Mouse (Mus musculus): ENCODE results near the gene Lrriq1. TPM values are rescaled to one million over a fixed set of nuclear protein-coding genes. Genes with fewer than 3 reads are reported as not detected.

Lrriq1 gene
- total RNA-seq, 2 experiments from 2014 or later = not detected

DNA sequence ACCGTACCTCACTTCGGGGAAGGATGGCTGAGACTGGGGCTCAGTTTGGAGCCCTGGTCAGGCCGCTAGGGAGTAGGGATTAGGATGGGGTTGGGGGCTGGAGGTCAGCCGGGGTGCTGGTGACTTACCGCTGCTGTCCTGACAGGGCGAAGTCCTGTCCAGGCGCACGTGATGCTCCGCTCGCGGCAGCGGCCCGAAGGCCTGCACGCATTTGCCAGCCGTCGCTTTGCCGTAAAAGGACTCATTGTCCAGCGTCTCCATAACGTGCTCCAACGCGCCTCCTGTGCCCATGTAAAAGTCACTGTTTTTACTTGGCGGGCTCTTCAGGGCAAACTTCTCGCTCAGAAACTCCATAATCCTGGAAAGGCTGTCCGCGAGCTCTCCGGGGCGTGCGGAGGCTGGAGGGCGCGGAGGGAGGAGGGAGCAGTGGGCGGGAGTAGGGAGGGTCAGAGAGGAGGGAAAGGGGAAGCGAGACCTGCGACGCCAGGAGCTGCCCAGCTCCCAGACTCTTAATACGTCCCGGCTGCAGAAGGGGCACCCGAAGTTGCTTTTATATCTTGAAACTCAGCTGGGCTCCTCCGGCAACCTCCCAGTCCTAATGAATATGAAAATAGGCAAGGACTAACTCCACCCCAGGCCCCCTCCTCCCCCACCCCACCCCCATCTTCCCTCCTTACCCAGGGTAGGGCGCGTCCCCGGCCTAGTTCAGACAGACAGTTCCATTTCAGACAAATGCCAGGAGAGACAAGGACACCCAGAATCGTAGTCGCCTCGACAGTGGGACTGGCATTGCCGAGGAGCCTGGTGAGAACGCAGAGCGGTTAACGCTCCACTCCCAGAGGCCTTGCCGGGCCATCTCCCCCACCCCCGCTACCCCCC is 207.6 kb downstream of the Lrriq1 start:
- peak; percentile 14 for DNase-seq

DNA sequence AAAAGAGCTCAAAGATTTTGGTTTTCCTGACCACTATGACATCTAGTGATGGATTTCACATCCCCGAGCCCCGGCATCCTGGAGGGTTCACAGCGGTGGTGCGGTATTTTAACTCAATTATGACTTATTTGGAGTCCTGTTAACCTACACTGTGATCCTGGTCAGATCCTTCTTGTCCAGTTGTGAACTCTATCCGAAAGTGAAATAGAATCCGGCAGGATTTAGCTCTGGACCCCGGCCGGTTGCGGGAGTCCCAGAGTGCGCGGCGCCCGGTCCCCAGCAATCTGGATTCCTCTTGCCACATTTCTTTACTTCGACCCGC is 208.2 kb downstream of the Lrriq1 start:
- DNase-seq = no peak

DNA sequence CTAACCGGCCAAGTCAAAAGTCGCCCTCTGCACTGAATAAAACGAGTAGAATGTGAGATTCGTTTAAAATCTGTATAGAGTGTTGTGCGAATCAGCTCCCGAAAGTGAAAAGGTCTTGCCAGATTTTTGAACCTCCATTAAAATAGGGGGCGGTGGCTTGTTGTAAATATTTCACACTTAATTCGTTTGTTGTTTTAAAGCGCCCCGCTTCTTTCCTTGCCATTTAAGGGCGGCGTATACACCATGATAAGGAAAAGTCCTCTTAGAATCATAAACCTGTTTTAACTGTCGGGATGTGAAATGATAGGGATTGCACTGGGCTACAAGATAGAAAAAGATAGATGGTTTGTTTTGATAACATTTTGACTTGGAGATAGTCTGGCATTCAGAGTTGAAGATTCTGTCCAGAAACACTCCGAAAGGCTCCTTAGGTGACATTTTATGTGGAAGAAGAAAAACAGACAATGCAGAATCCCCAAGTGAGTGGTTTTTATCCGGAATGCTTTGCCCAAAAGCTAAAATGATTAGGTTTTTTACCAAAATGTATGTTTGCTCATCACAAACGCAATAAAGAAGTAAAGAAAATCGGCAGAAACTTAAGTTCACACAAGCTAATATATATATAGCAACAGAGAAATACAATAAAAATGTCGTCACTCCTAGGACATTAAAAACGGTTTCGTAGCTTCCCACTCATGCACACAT is 208.7 kb downstream of the Lrriq1 start:
- no peak for DNase-seq

GRCm38 (mm10) chr10:103026636-103027225 is 209.4 kb downstream of the Lrriq1 start:
- no peak for DNase-seq

GRCm38 (mm10) chr10:103002556-103002955 is 233.6 kb downstream of the Lrriq1 start:
- DNase-seq = no peak

GRCm38 (mm10) chr10:103000902-103001301 is 235.2 kb downstream of the Lrriq1 start:
- DNase-seq = no peak

DNA sequence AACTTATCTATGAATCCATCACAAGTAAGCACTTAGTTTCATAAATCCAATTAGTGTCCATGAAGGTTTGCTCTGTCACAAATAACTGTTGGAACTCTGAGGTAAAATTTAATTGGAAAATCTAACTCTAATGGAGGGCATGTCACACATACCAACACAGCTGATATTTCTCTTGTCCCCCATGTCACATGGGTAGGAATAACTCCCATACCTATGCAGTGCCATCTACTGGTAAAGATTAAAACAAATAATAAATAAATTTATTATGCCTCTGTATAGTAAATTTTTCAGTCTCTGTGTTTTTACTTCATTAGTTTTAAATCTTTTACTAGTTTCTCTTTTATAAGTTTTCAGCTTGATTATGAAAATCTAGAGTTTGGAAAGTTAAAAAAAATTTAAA is 236.5 kb downstream of the Lrriq1 start:
- no peak for DNase-seq

Other genes starting within 250 kb of the Lrriq1 start
- under 1 TPM in 1 of 2 experiments, not detected in 1; 0.16 TPM for gene Alx1, start 206.1 kb downstream of the Lrriq1 start, total RNA-seq (2021)
- under 1 TPM; 0.23 to 0.86 TPM for gene Slc6a15, start 131.5 kb upstream of the Lrriq1 start, total RNA-seq (2021)

Data from gastrocnemius, postnatal 10 days (tissue).